Mouse (Mus musculus): Measurements from ENCODE around the gene Crtc2. TPM values are rescaled to one million over a fixed set of nuclear protein-coding genes. Genes with fewer than 3 reads are reported as not detected.

The Crtc2 gene
- polyA plus RNA-seq, 1 experiment from 2014 or later = 21.1 TPM

GRCm38 (mm10) chr3:90294064-90294440 is 40.1 kb downstream of the Crtc2 start:
- H3K4me3 ChIP-seq = peak overlapping the region; percentile 84
- H3K9me3 ChIP-seq = no peaks in the 10 kb centered on the region
- 2% methylated on average over 11 of the region's 11 CpGs for WGBS
- peaks cover 37% of the 10 kb centered on the region for H3K4me1 ChIP-seq
- peak overlapping the region; percentile 97 for H3K27ac ChIP-seq (replicated peaks)
- peak overlapping the region; percentile 71 for H3K4me2 ChIP-seq (replicated peaks)
- H3K9ac ChIP-seq (replicated peaks) = peak overlapping the region; percentile 89
- ATAC-seq (replicated peaks) = no peak
- H3K27me3 ChIP-seq = no peaks in the 10 kb centered on the region
- no peaks in the 10 kb centered on the region for H3K36me3 ChIP-seq

DNA sequence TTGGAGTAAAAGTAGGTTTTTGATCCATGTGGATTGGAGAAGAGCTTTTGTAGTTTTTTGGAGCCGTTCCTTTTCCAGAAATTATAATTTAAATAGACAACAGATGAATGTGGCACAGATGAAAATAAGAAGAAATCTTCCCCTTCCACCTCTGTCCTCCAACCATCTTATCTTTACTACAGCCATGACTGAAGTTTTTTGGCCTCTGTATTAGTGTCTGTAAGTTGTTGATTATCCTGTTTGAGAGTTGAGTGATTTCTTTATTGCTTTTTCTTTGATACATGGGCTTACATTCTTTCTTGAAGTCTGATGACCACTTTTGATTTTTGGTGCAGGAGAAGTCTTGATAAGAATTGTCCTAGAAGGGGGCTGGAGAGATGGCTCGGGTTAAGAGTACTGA is 40.7 kb downstream of the Crtc2 start:
- 69% methylated on average over 2 of the region's 2 CpGs for WGBS
- Histone ChIP-seq H3K36me3 (no peaks in the 10 kb centered on the region), H3K27me3 (no peaks in the 10 kb centered on the region), H3K9me3 (no peaks in the 10 kb centered on the region), H3K4me1 (peaks cover 37% of the 10 kb centered on the region), H3K4me2 (replicated peaks) (peak overlapping the region; percentile 71), H3K4me3 (peak overlapping the region; percentile 84), H3K27ac (replicated peaks) (no peak overlapping the region), H3K9ac (replicated peaks) (peak overlapping the region; percentile 89)
- ATAC-seq (replicated peaks) = no peak

DNA sequence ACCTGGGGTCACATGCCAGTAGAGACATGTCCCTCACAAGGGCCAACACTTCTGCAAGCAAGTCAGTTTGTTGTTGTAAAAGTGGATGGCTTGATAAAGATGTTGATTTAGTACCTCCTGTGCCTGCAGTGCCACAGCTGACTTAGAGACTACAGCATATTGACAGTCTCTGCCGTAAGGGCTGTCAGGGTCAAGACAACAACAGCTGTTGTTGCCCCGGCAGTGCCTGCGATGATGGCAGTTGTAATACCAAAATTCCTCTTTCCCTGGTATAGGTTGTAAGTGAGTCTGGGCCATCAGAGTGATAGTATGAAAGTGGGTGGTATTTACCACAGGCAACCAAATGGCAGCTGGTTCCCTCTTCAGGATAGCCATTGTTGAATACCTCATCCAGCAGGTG is 51.8 kb downstream of the Crtc2 start:
- no peaks in the 10 kb centered on the region for H3K36me3 ChIP-seq
- no peaks in the 10 kb centered on the region for H3K27me3 ChIP-seq
- WGBS = 79% methylated on average over 3 of the region's 3 CpGs
- H3K27ac ChIP-seq (replicated peaks) = no peak overlapping the region
- H3K4me2 ChIP-seq (replicated peaks) = no peak overlapping the region
- no peak overlapping the region for H3K9ac ChIP-seq (replicated peaks)
- H3K9me3 ChIP-seq = no peaks in the 10 kb centered on the region
- no peak overlapping the region for H3K4me3 ChIP-seq
- no peaks in the 10 kb centered on the region for H3K4me1 ChIP-seq
- ATAC-seq (replicated peaks) = no peak

DNA sequence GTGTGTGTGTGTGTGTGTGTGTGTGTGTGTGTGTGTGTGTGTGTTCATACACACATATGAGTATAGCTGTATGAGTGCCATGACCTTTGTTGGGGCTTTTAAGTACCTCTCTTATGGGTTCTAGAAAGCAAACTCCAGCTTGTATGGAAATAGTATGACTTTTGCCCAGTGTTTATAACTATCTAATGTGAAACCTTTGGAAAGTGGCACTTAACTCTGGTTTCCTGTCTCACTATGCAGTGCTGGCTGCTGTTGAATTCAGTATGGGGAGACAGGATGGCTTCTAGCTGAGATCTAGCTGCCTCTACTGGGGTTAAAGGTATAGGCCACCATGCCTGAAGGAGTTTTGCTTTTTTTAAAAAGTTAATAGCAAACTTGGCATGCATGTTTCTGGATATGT is 55.6 kb downstream of the Crtc2 start:
- no peaks in the 10 kb centered on the region for H3K9me3 ChIP-seq
- no peaks in the 10 kb centered on the region for H3K4me1 ChIP-seq
- no peak overlapping the region for H3K4me2 ChIP-seq (replicated peaks)
- H3K9ac ChIP-seq (replicated peaks) = no peak overlapping the region
- ATAC-seq (replicated peaks) = no peak
- no peak overlapping the region for H3K27ac ChIP-seq (replicated peaks)
- no peaks in the 10 kb centered on the region for H3K36me3 ChIP-seq
- H3K4me3 ChIP-seq = no peak overlapping the region
- H3K27me3 ChIP-seq = no peaks in the 10 kb centered on the region

- no peak overlapping the region for H3K9ac ChIP-seq (replicated peaks)
- no peaks in the 10 kb centered on the region for H3K27me3 ChIP-seq
- H3K9me3 ChIP-seq = no peaks in the 10 kb centered on the region
- H3K4me2 ChIP-seq (replicated peaks) = no peak overlapping the region
- no peaks in the 10 kb centered on the region for H3K36me3 ChIP-seq
- no peak for ATAC-seq (replicated peaks)
- no peak overlapping the region for H3K4me3 ChIP-seq
- no peak overlapping the region for H3K27ac ChIP-seq (replicated peaks)
- no peaks in the 10 kb centered on the region for H3K4me1 ChIP-seq
These were observed 59.4 kb downstream of the Crtc2 start for GRCm38 (mm10) chr3:90313367-90313766.

Small RNA genes within 50 kb of the gene (microRNA-seq; reads per million reads assigned to microRNA genes)
- not detected for gene Mir7012

Other genes starting within 250 kb of the Crtc2 start
- 215 and 217 TPM in 2 replicates for gene 4933434E20Rik, start 202.5 kb upstream of the Crtc2 start, polyA plus RNA-seq (2015; fragmentation: Nextera tagmentation; extraction: Ambion mirVana)
- 149 and 159 TPM in 2 replicates for gene Ubap2l, start 201.5 kb upstream of the Crtc2 start, polyA plus RNA-seq (2015; fragmentation: Nextera tagmentation; extraction: Ambion mirVana)
- gene Tpm3, start 181.5 kb upstream of the Crtc2 start, polyA plus RNA-seq (2015; fragmentation: Nextera tagmentation; extraction: Ambion mirVana) = 448 and 450 TPM in 2 replicates
- gene Nup210l, start 150.0 kb upstream of the Crtc2 start, polyA plus RNA-seq (2015; fragmentation: Nextera tagmentation; extraction: Ambion mirVana) = 0.23 and 0.29 TPM in 2 replicates
- 1,085 and 1,143 TPM in 2 replicates for gene Rps27, start 40.5 kb upstream of the Crtc2 start, polyA plus RNA-seq (2015; fragmentation: Nextera tagmentation; extraction: Ambion mirVana)
- gene Rab13, start 40.5 kb upstream of the Crtc2 start, polyA plus RNA-seq (2015; fragmentation: Nextera tagmentation; extraction: Ambion mirVana) = 21.4 and 22.2 TPM in 2 replicates
- gene Jtb, start 22.6 kb upstream of the Crtc2 start, polyA plus RNA-seq (2015; fragmentation: Nextera tagmentation; extraction: Ambion mirVana) = 109 and 110 TPM in 2 replicates
- 3.7 TPM in 2 replicates for gene Creb3l4, start 10.7 kb upstream of the Crtc2 start, polyA plus RNA-seq (2015; fragmentation: Nextera tagmentation; extraction: Ambion mirVana)
- gene Slc39a1, start 6.0 kb upstream of the Crtc2 start, polyA plus RNA-seq (2015; fragmentation: Nextera tagmentation; extraction: Ambion mirVana) = 42.8 and 43.2 TPM in 2 replicates
- gene Dennd4b, start 11.0 kb downstream of the Crtc2 start, polyA plus RNA-seq (2015; fragmentation: Nextera tagmentation; extraction: Ambion mirVana) = 5.4 and 7.2 TPM in 2 replicates
- 15.2 TPM in 2 replicates for gene Gatad2b, start 39.0 kb downstream of the Crtc2 start, polyA plus RNA-seq (2015; fragmentation: Nextera tagmentation; extraction: Ambion mirVana)
- 18.5 and 18.8 TPM in 2 replicates for gene Slc27a3, start 135.8 kb downstream of the Crtc2 start, polyA plus RNA-seq (2015; fragmentation: Nextera tagmentation; extraction: Ambion mirVana)
- gene Ints3, start 179.5 kb downstream of the Crtc2 start, polyA plus RNA-seq (2015; fragmentation: Nextera tagmentation; extraction: Ambion mirVana) = 33.6 and 36.5 TPM in 2 replicates
- gene Npr1, start 211.7 kb downstream of the Crtc2 start, polyA plus RNA-seq (2015; fragmentation: Nextera tagmentation; extraction: Ambion mirVana) = 1.6 TPM in 2 replicates
- 333 and 340 TPM in 2 replicates for gene Ilf2, start 222.0 kb downstream of the Crtc2 start, polyA plus RNA-seq (2015; fragmentation: Nextera tagmentation; extraction: Ambion mirVana)
- gene Snapin, start 236.9 kb downstream of the Crtc2 start, polyA plus RNA-seq (2015; fragmentation: Nextera tagmentation; extraction: Ambion mirVana) = 76.1 and 81.8 TPM in 2 replicates

Data from forebrain, embryonic 15.5 days (tissue).